Mouse (Mus musculus) CH12.LX (cell line): Measurements from ENCODE around the gene Grid1. TPM values are rescaled to one million over a fixed set of nuclear protein-coding genes. Genes with fewer than 3 reads are reported as not detected.

Source experiments
- DNase-seq: peaks from one replicate; pipeline ENCODE4 v3.0.0-alpha.2; 2013; ENCODE audit errors: extremely low read depth
- H3K27ac ChIP-seq: 2 replicates; pipeline ENCODE4 v1.5.1; 2012; ENCODE audit warnings: low read depth, mild to moderate bottlenecking, control low read depth, moderate library complexity; ENCODE audit not compliant: insufficient read depth
- H3K27me3 ChIP-seq: replicated peaks from 2 replicates; pipeline ENCODE3; 2012; ENCODE audit warnings: inconsistent platforms
- H3K36me3 ChIP-seq, 2 experiments: replicated peaks in 1 of 2; 2 replicates each; pipeline versions ENCODE3 to v1.6.1; 2012; ENCODE audit warnings: inconsistent platforms in 1 of 2, low read length in 1 of 2, mild to moderate bottlenecking in 1 of 2, mixed read lengths in 1 of 2, moderate library complexity in 1 of 2; ENCODE audit not compliant: control insufficient read depth in 1 of 2, insufficient read depth in 1 of 2
- H3K4me1 ChIP-seq, 2 experiments: 2 replicates each; pipeline ENCODE4 v1.6.1; 2012; ENCODE audit warnings: inconsistent platforms in 1 of 2, moderate library complexity in 1 of 2; ENCODE audit not compliant: insufficient read depth in 2 of 2, control insufficient read depth in 1 of 2
- H3K4me2 ChIP-seq: 2 replicates; pipeline ENCODE4 v1.6.1; 2012; ENCODE audit warnings: low read depth, mild to moderate bottlenecking, control low read depth; ENCODE audit not compliant: poor library complexity, insufficient read depth, severe bottlenecking
- H3K4me3 ChIP-seq, 3 experiments: fragments of 150-350 bp in 1 of 3; sonication (generic) in 1 of 3; replicated peaks in 1 of 3; 2 replicates each; pipeline versions ENCODE3 to v1.5.1; 2011 to 2012; ENCODE audit warnings: low read depth in 2 of 3, low read length in 2 of 3, mild to moderate bottlenecking in 2 of 3, moderate library complexity in 2 of 3, control low read depth in 1 of 3, improper control_type of control experiment in 1 of 3, inconsistent platforms in 1 of 3, mixed read lengths in 1 of 3; ENCODE audit not compliant: poor library complexity in 1 of 3
- H3K79me2 ChIP-seq: replicated peaks from 2 replicates; pipeline ENCODE4 v1.6.1; 2012; ENCODE audit warnings: mild to moderate bottlenecking, moderate library complexity; ENCODE audit not compliant: control insufficient read depth, poor library complexity, insufficient read depth, severe bottlenecking; ENCODE audit errors: extremely low read depth
- H3K9ac ChIP-seq: 2 replicates; pipeline ENCODE4 v1.6.1; 2012; ENCODE audit warnings: low read depth, mild to moderate bottlenecking, control low read depth, moderate library complexity; ENCODE audit not compliant: insufficient read depth
- H3K9me3 ChIP-seq: replicated peaks from 2 replicates; pipeline ENCODE3; 2012; ENCODE audit warnings: low read length, inconsistent platforms, mixed read lengths
- CHD2 ChIP-seq: IDR thresholded peaks from 2 replicates; pipeline ENCODE4 v1.6.1; 2011; ENCODE audit warnings: low read length, improper control_type of control experiment
- CTCF ChIP-seq, 2 experiments: IDR thresholded peaks in 1 of 2; conservative IDR thresholded peaks in 1 of 2; 2 replicates each; pipeline ENCODE4 v1.5.1; 2011 to 2012; ENCODE audit warnings: low read depth in 2 of 2, low read length in 2 of 2, improper control_type of control experiment in 1 of 2, inconsistent platforms in 1 of 2, mild to moderate bottlenecking in 1 of 2, moderate library complexity in 1 of 2
- ETS1 ChIP-seq: conservative IDR thresholded peaks from 2 replicates; pipeline ENCODE4 v1.6.1; 2012; ENCODE audit warnings: low read depth, mild to moderate bottlenecking, inconsistent platforms, low read length, improper control_type of control experiment, moderate library complexity
- GABPA ChIP-seq: IDR thresholded peaks from 2 replicates; pipeline ENCODE4 v1.6.1; 2012; ENCODE audit warnings: low read depth, low read length, improper control_type of control experiment, inconsistent platforms; ENCODE audit not compliant: insufficient replicate concordance
- HCFC1 ChIP-seq: IDR thresholded peaks from 2 replicates; pipeline ENCODE4 v1.6.1; 2012; ENCODE audit warnings: low read depth, mild to moderate bottlenecking, inconsistent platforms, low read length, improper control_type of control experiment
- IRF4 ChIP-seq: IDR thresholded peaks from 2 replicates; pipeline ENCODE4 v1.6.1; 2014; ENCODE audit warnings: low read depth, mild to moderate bottlenecking, inconsistent platforms, low read length, improper control_type of control experiment
- JUND ChIP-seq: conservative IDR thresholded peaks from 2 replicates; pipeline ENCODE4 v1.6.1; 2011; ENCODE audit warnings: low read depth, low read length, improper control_type of control experiment
- MAX ChIP-seq: IDR thresholded peaks from 2 replicates; pipeline ENCODE4 v1.6.1; 2011; ENCODE audit warnings: low read length, improper control_type of control experiment
- MEF2A ChIP-seq: IDR thresholded peaks from 2 replicates; pipeline ENCODE4 v1.6.1; 2014; ENCODE audit warnings: low read depth, mild to moderate bottlenecking, inconsistent platforms, low read length, improper control_type of control experiment, borderline replicate concordance
- MXI1 ChIP-seq: IDR thresholded peaks from 2 replicates; pipeline ENCODE4 v1.6.1; 2011; ENCODE audit warnings: mild to moderate bottlenecking, low read depth, low read length, improper control_type of control experiment
- NRF1 ChIP-seq: IDR thresholded peaks from 2 replicates; pipeline ENCODE4 v1.6.1; 2014; ENCODE audit warnings: low read depth, mild to moderate bottlenecking, inconsistent platforms, low read length, improper control_type of control experiment, moderate library complexity
- POLR2A ChIP-seq: IDR thresholded peaks from 2 replicates; pipeline ENCODE4 v1.6.1; 2011; ENCODE audit warnings: low read depth, mild to moderate bottlenecking, improper control_type of control experiment, low read length
- RAD21 ChIP-seq: IDR thresholded peaks from 2 replicates; pipeline ENCODE4 v1.6.1; 2011; ENCODE audit warnings: low read depth, mild to moderate bottlenecking, low read length, improper control_type of control experiment, moderate library complexity
- RCOR1 ChIP-seq: conservative IDR thresholded peaks from 2 replicates; pipeline ENCODE4 v1.6.1; 2012; ENCODE audit warnings: low read depth, mild to moderate bottlenecking, inconsistent platforms, low read length, improper control_type of control experiment
- SIN3A ChIP-seq: IDR thresholded peaks from 2 replicates; pipeline ENCODE4 v1.6.1; 2012; ENCODE audit warnings: low read length, improper control_type of control experiment, inconsistent platforms
- SMC3 ChIP-seq: IDR thresholded peaks from 2 replicates; pipeline ENCODE4 v1.6.1; 2011; ENCODE audit warnings: low read depth, low read length, improper control_type of control experiment
- TBP ChIP-seq: conservative IDR thresholded peaks from 2 replicates; pipeline ENCODE4 v1.6.1; 2011; ENCODE audit warnings: low read depth, low read length, improper control_type of control experiment
- TCF12 ChIP-seq: IDR thresholded peaks from 2 replicates; pipeline ENCODE4 v1.6.1; 2014; ENCODE audit warnings: low read depth, mild to moderate bottlenecking, inconsistent platforms, low read length, improper control_type of control experiment
- UBTF ChIP-seq: IDR thresholded peaks from 2 replicates; pipeline ENCODE4 v1.6.1; 2012; ENCODE audit warnings: low read depth, mild to moderate bottlenecking, inconsistent platforms, low read length, improper control_type of control experiment, moderate library complexity
- USF2 ChIP-seq: conservative IDR thresholded peaks from 2 replicates; pipeline ENCODE4 v1.6.1; 2011; ENCODE audit warnings: low read depth, low read length, improper control_type of control experiment
- ZC3H11A ChIP-seq: IDR thresholded peaks from 2 replicates; pipeline ENCODE4 v1.6.1; 2012; ENCODE audit warnings: low read depth, mild to moderate bottlenecking, inconsistent platforms, low read length, improper control_type of control experiment
- ZNF384 ChIP-seq: IDR thresholded peaks from 2 replicates; pipeline ENCODE4 v1.6.1; 2012; ENCODE audit warnings: low read depth, low read length, improper control_type of control experiment, inconsistent platforms
- dilution Hi-C: fragments of 300-500 bp; cut with MboI; formaldehyde crosslinking; loops from 2 replicates; pipeline ENCODE4 v1.14.3; 2020; ENCODE audit warnings: low sequenced_read_pairs; ENCODE audit not compliant: extremely low pct_unique_long_range_greater_than_20kb, extremely low pct_ligation_motif_present
- in situ Hi-C: fragments of 300-500 bp; cut with MboI; formaldehyde crosslinking; loops from 3 replicates; pipeline ENCODE4 v1.14.3; 2019; ENCODE audit warnings: low sequenced_read_pairs, low pct_ligation_motif_present, low pct_unique_long_range_greater_than_20kb, mixed read lengths
- polyA plus RNA-seq: library from polyadenylated mRNA; unstranded; fragments of >175 nt; gene quantifications from 2 replicates; pipeline ENCODE4 v1.2.1, GENCODE M21; 2012; ENCODE audit warnings: low read depth; ENCODE audit not compliant: insufficient read length
- total RNA-seq, 2 experiments: library from RNA; depleted of rRNA; stranded (reverse); fragments of 300-350 nt in 1 of 2; fragments of >200 nt in 1 of 2; gene quantifications; 2 replicates each; pipeline ENCODE4 v1.2.3; 2012 to 2014

Gene Grid1
- total and polyA plus RNA-seq, 3 experiments = not detected

DNA sequence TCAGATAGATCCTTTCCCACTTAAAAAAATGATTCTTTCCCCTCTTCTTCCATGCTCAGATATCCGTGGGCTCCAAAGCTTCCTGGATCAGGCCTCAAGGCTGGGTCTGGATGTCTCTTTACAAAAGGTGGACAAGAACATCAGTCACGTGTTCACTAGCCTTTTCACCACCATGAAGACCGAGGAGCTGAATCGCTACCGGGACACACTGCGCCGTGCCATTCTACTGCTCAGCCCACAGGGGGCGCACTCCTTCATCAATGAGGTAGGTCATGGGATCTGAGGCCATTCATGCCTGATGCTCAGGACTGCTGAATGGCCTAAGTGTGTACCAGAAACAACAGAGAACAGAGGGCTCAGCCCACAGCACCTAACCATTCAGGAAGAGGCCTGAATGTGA is 206.8 kb downstream of the Grid1 start:
- H3K27ac ChIP-seq = no peak overlapping the region
- in situ Hi-C loops = no loop called here
- no peak for TF ChIP-seq GABPA
- TF ChIP-seq SMC3 = peak; percentile 30; the same call in 1 of the 2 replicates
- TF ChIP-seq RAD21 = peak; percentile 15
- TF ChIP-seq CTCF (conservative IDR thresholded peaks at IDR 0.05 in 1 of 2, IDR thresholded peaks at IDR 0.05 in 1 of 2; ENCODE audit: low read depth in 2 of 2, low read length in 2 of 2) = peak; percentile 8 to 49; a peak in 2 of 4 replicates
- dilution Hi-C loops = no loop called here
- no peaks in the 10 kb centered on the region for H3K27me3 ChIP-seq
- no peaks in the 10 kb centered on the region for H3K79me2 ChIP-seq
- H3K36me3 ChIP-seq = no peaks in the 10 kb centered on the region
- H3K4me3 ChIP-seq = no peak overlapping the region
- H3K9ac ChIP-seq = no peak overlapping the region
- DNase-seq = no peak
- no peak overlapping the region for H3K4me2 ChIP-seq
- H3K9me3 ChIP-seq = no peaks in the 10 kb centered on the region
- peaks cover 0 to 9% of the 10 kb centered on the region in 2 experiments; a peak in 2 of 4 replicates for H3K4me1 ChIP-seq

DNA sequence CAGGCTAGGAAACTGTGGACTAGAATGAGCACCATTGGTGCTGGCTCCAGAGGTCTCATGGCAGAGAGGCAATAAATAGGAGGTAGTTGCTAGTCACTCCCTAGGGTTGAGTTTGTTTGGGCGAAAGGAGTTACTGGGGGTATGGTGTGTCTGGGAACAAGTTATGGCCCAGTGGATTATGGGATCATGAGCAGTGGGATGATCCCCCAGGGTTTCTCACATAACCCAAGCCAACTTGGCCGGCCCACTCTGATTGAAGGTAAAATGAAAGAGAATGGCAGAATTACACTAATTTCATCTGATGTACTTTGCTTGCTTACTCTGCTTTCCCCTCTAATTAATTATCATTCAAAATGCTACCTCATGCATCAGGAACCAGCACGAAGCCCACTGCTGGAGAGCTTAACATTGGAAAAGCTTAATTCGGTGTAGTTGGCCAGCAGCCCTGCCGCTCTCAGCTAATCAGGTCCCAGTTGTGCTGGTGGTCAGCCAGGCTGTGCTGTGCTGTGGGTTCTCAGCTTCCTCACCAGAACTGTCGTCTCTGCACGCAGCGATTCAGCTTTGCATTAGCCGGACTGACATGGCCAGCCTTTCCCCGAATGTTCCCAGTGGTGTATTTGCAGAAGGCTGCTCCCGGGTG is 207.7 kb downstream of the Grid1 start:
- H3K9me3 ChIP-seq = no peaks in the 10 kb centered on the region
- H3K9ac ChIP-seq = no peak overlapping the region
- H3K79me2 ChIP-seq = no peaks in the 10 kb centered on the region
- no peaks in the 10 kb centered on the region for H3K27me3 ChIP-seq
- H3K4me2 ChIP-seq = no peak overlapping the region
- H3K4me3 ChIP-seq = no peak overlapping the region
- in situ Hi-C loops (no loop called here), dilution Hi-C loops (no loop called here)
- no peak overlapping the region for H3K27ac ChIP-seq
- H3K4me1 ChIP-seq = peaks cover 0 to 9% of the 10 kb centered on the region in 2 experiments; a peak in 2 of 4 replicates
- H3K36me3 ChIP-seq = no peaks in the 10 kb centered on the region
- TF ChIP-seq TCF12 = no peak
- no peak for TF ChIP-seq NRF1
- no peak for TF ChIP-seq JUND
- no peak for TF ChIP-seq MXI1
- TF ChIP-seq SMC3 = no peak
- TF ChIP-seq RAD21 = no peak
- TF ChIP-seq MEF2A = no peak
- no peak for TF ChIP-seq GABPA
- DNase-seq = no peak

DNA sequence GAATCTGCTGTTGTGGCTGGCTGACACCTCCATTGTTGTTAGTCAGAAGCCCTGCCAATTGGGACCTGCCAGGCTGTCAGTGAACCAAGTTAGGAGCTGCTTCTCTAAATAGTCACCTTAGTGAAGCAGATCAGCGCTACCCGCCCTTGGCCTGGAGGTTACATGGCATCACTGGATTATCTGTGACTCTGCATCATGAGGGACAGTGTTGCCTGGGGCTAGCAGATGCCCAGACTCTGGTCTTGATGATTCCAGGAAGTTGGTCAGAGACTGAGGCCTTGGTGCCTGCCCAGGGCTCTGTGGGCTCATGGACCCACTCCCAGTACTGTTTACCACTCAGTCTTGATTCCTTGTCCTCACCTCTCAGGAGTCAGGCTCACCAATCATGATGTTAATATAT is 209.7 kb downstream of the Grid1 start:
- Histone ChIP-seq H3K27ac (no peak overlapping the region), H3K79me2 (no peaks in the 10 kb centered on the region), H3K4me3 (no peak overlapping the region), H3K4me2 (no peak overlapping the region), H3K4me1 (peaks cover 0 to 9% of the 10 kb centered on the region in 2 experiments; a peak in 2 of 4 replicates), H3K36me3 (no peaks in the 10 kb centered on the region), H3K27me3 (no peaks in the 10 kb centered on the region), H3K9ac (no peak overlapping the region), H3K9me3 (no peaks in the 10 kb centered on the region)
- no peak for DNase-seq
- dilution Hi-C loops (no loop called here), in situ Hi-C loops (no loop called here)
- TF ChIP-seq ZC3H11A (no peak), SIN3A (no peak), POLR2A (no peak), IRF4 (no peak), CHD2 (no peak), ETS1 (no peak), RCOR1 (no peak), NRF1 (no peak), UBTF (no peak), TCF12 (no peak), MAX (no peak), MEF2A (no peak), USF2 (no peak), TBP (no peak), SMC3 (no peak), HCFC1 (no peak), ZNF384 (no peak), GABPA (no peak), CTCF (conservative IDR thresholded peaks at IDR 0.05 in 1 of 2, IDR thresholded peaks at IDR 0.05 in 1 of 2; ENCODE audit: low read depth in 2 of 2, low read length in 2 of 2) (no peak)
